Mouse (Mus musculus): Measurements from ENCODE around the gene Csnk1d.
A peak's percentile ranks its signal among the peaks of the same experiment; 100 is the strongest.

Gene Csnk1d

DNA sequence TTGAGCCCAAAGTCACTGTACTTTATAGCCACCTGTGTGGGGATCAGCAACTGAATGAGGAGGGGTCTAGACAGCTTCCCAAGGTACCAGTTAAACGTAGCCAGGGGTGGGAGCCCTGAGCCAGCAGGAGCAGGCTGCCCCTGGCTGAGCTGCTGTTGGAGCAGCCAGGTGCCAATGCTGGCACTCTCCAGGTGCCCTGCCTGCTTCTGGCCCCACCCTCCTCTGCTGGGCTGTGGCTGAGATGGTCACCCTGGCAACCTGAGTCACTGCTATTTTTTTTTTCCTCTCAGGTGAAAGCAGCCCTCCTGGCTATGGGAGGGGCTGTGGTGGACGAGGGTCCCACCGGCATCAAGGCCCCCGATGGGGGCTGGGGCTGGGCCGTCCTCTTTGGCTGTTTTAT lies 36.2 kb downstream of the Csnk1d start:
- no peak for DNase-seq (ENCODE audit: low spot score in 2 of 2)

DNA sequence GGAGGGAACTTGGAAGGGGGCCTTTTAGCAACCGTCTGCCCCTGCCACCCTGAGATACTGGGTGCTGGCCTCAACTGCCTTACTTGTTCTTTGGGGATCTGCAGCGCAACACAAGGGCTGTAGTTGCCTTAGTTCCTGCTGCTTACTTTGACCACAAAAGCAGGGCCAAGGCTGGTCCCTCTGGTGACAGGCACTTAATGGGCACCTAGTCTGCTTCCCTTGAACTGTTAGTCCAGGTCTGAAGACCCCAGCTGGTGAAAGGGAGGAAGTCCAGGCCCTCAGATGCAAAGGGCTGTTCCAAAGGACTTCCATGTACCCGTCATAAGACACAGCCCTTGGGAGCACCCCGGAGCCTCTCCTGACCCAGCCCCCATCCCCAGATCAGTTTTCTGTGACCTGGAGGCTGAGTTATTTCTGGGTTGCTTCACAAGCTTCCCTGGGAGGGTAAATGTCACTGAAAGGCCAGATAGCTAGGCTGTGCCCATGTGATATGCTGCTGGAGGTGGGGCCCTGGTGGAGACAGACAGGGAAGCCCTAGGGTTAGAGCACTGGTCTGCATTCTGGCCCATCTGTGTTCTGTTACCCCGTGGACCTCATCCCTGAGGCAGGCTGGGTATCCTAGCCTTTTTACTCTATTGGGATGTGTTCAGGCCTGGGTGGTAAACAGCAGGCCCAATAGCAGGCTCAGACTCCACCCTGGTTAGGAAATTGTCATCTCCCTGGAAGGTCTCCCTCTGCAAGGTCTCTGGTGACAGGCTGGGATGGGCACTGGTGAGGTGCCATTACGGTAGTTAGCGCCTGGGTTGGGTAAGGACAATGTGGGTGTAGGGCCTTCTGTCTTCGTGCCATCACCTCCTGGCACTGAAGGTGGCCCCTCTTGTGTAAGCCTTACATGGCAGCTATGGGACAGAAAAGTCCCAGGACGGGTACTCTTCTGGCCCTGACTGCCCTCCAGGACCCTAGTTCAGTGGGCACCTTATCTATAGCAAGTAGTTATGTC lies 39.1 kb downstream of the Csnk1d start:
- no peak for DNase-seq (ENCODE audit: low spot score in 2 of 2)

DNA sequence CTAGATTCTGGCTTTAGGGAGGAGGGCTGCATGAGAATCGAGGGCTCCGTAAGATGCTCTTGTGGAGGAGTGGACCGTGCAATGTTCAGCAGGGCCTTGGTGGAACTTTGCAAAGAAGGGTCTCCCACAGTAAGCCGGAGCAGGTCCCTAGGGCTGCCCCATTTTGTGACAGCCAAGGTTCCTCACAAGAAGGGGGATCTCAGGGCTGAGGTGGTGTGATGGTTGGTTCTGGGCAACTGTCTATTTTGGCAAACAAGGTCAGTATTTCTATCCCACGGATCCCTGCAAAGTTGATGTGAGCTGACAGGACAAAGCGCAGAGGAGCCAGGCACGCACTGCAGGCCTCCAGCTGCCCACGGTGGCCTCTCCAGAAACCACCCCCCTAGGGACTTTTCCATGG lies 39.9 kb downstream of the Csnk1d start:
- no peak for DNase-seq (ENCODE audit: low spot score in 2 of 2)

DNA sequence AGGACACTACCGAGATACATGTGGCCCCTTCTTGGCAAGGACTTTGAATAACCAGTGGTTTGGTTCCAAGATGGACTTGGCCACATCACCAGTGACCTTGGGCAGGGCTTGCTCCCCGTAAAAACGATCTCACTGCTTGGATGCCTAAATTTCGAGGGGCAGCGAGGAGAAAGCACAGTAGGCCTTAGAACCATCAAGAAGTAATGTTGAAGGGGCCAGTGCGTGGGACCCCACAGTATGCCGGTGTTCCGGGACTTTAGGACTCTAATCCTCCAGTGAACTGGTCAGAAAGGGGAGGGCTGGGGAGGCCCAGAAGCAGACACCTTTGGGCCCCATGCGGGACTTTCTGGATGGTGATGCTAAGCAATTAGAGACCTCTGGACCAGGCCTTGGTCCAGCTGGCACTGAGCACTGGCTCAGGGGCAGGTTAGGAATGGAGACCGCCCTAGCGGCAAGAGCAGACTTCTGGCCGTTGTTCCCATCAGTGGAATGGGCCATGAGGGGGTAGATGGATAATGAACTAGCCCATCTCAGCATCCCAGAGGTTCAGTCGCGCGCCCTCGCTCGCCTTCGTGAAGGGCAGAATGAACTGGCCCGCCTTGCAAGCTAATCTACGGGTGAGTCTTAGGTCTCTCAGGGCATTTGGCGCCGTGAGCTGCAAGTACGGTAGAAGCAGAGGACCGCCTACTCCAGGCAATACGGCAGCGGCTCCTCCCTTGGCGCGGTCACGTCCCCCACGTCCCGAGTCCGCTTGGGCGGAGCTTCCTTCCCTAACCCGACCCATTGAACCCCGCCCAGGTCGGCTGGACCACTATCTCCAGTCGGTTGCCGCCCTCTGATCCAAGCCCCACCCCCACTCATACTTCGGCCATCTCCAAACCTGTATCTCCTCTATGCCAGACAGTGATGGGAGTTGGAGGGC lies 40.6 kb downstream of the Csnk1d start:
- DNase-seq (ENCODE audit: low spot score in 2 of 2) = peak; percentile 60 to 63

DNA sequence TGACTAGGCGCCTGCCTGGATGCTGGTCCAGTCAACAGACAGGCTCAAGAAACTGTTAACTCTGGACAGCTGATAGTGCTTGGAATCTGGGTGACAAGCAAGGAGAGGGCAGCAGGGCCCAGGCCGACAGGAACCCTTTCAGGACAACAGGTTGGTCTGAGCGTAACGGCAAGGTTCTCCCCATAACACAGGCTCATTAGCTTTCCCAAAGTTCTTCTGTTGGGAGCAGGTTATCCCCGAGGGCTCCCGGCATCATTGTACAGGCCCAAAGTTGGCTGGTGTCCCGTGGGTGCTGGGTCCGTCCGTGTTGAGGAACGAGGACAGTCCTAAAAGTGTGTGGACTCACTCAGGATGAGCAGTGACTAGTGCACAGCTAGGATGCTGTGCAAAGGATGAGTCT lies 41.3 kb downstream of the Csnk1d start:
- DNase-seq (ENCODE audit: low spot score in 2 of 2) = no peak

DNA sequence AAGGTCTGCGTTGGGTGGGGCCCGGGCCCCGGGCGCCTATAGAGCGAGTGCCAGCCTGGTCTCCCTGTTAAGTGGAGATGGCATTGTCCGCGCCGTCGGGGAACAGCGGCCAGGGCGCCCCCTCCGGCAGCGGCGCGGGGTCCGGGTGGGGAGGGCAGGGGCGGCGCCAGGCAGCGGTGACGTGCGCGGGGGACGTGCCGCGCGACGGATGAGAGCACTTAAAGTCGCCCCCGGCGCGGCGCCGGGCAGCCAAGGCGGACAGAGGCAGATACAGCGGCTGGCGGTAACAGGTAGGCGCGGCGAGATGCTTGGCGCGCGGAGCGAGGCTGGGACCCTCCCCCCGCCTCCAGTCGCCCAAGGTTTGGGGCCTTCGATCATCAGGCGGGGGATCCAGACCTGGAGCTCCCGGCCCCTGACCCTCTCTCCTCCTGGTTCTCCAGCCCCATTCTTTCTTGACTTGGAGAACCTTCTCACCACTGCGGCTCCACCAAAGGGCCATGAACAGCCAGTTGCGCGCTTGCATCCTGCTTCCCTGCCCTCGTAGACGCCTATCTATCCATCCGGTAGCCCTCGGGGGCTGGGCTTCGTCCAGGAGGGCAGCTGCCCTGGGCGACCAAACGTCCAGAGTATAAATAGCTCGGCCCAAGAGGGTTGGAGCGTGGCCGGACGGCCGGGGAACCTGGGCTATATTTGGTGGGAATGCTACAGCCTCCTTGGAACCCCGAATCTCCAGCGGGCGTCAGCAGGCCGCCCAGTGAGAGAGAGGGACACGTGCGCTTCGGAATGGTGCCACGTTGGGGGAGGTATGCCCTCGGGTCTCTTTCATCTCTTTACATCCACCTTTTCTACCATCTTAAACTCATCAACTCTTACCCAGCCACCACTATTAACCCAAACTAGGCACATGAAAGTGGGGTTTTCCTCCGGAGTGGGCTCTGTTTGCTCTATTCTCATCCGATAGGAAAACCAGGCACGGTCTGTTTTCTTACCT lies 42.0 kb downstream of the Csnk1d start:
- no peak for DNase-seq (ENCODE audit: low spot score in 2 of 2)

DNA sequence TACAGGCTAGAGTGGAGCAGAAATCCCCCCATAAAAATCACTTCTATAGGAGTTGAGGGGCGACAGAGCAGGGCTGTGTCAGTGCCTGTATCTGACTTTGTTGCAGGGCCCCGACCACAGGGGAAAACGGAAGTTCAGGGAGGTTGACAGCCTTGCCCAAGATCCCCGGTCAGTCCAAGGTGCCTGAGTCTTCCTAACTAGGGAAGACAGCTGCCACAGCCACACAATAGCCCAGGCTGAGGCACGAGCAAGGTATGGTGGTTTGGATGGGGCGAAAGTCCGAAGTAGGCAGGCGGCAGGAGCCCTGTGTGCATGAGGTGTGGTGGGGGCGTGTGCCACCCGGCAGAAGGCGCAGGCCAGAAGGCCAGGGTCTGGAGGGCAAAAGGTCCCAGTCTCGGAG lies 42.8 kb downstream of the Csnk1d start, which contains the start of gene Slc16a3:
TSS of gene Slc16a3 (plus strand) at position 153 of the 400 bp plus-strand sequence.
- no peak for DNase-seq (ENCODE audit: low spot score in 2 of 2)

DNA sequence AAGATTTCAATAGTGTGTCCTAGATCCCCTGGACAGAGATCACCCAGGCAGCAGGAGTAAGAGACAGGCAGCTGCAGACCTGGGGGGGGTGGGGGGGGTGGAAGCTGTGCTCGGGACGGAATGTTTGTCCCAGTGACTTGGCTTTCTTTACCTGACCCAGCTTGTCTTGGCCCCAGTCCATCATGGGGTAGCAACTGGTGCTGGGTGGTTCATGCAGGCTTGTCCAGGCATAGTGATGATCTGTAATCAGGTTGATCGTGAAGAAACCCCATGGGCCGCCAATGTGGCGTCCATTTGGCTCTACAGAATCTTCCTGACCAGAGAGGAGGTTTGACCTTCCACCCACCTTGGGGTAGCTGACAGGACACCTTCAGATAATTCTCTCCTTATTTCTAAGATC lies 45.2 kb downstream of the Csnk1d start:
- no peak for DNase-seq (ENCODE audit: low spot score in 2 of 2)

DNA sequence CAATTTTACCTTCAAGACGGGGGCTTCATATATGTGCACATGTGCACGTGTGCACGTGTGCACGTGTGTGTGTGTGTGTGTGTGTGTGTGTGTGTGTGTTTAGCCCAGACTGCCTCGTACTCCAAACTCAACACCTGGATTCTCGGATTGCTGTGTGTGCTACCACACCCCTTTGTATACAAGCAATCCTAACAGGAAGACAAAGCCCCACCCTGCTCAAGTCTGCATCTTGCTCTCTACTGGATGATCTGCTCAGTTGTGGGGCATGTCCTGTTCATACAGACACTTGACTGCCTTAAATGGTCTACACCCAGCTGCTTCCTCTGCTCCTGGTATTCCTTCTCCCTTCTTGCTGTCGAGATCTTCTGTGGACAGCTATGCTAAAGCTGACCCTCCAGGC lies 45.9 kb downstream of the Csnk1d start:
- DNase-seq (ENCODE audit: low spot score in 2 of 2) = no peak

DNA sequence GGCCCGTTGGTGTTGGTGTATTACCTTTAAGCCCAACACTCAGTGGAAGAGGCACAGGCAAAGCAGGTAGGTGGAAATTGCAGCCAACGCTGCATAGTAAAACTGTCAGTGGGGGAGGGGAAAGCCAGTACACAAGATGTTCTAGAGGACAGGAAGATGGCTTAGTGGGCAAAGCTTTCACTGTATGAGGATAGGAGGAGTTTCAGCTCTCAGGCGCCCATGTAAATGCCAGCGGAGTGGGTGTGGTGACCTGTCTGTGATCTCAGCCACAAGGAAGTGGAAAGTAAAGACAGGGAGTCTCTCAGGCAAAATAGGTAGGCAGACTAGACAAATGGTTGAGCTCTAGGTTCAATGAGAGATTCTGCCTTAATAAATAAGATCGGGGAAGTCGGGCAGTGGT lies 50.2 kb downstream of the Csnk1d start:
- DNase-seq (ENCODE audit: low spot score in 2 of 2) = no peak

DNA sequence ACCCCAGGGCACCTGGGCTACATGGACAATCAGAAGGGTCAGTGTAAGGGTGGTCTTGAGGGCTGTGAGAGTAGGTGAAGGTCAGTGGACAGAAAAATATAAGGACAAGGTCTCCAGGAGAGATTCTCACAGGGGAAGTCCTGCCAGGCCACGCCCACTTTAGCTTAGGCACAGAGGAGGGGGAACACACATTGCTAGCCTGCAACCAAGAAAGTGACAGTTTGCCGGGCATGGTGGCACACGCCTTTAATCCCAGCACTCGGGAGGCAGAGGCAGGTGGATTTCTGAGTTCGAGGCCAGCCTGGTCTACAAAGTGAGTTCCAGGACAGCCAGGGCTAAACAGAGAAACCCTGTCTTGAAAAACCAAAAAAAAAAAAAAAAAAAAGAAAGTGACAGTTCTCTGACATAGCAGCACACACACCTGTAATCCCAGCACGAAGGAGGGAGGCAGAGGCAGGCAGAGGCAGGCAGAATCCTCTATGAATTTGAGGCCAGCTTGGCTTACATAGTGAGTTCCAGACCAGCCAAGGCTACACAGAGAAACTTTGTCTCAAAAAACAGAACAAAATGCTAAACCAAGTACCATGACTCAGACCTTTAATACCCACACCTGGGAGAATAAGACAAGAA lies 51.3 kb downstream of the Csnk1d start:
- no peak for DNase-seq (ENCODE audit: low spot score in 2 of 2)

DNA sequence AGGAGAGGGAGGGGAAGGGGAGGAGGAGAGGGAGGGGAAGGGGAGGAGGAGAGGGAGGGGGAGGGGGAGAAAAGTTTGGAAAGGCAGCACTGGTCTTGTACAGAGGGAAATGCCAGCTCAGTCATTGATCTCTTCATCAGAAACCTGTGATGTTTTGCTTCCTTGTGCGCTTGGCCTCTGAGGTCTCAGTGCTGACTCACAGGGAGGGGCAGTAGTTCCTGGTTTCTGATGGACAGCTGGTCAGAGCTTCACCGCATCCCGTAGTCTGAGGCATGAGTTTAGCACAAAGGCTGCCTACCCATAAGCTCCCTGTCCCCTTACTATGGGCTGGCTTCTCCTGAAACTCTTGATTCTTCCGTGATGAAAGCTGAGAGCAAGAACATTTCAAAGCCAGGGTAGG lies 52.3 kb downstream of the Csnk1d start:
- DNase-seq (ENCODE audit: low spot score in 2 of 2) = no peak

DNA sequence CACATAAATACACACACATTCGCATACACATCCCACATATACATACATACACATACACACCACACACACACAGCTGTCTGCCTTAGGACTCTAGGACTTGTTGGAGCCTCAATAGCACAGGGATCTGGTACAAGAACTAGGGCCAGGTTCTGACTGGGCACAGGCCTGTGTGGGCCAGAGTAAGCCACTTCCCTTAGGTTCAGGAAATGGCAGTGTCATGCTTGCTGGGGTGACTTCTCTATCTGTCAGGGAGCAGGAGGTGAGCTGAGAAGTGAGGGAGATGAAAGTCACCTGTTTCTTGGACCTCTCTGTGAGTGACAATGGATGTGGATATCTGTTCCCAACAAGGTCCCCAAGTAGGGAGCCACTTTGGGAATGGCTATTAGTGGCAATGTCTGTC lies 53.2 kb downstream of the Csnk1d start:
- DNase-seq (ENCODE audit: low spot score in 2 of 2) = no peak

DNA sequence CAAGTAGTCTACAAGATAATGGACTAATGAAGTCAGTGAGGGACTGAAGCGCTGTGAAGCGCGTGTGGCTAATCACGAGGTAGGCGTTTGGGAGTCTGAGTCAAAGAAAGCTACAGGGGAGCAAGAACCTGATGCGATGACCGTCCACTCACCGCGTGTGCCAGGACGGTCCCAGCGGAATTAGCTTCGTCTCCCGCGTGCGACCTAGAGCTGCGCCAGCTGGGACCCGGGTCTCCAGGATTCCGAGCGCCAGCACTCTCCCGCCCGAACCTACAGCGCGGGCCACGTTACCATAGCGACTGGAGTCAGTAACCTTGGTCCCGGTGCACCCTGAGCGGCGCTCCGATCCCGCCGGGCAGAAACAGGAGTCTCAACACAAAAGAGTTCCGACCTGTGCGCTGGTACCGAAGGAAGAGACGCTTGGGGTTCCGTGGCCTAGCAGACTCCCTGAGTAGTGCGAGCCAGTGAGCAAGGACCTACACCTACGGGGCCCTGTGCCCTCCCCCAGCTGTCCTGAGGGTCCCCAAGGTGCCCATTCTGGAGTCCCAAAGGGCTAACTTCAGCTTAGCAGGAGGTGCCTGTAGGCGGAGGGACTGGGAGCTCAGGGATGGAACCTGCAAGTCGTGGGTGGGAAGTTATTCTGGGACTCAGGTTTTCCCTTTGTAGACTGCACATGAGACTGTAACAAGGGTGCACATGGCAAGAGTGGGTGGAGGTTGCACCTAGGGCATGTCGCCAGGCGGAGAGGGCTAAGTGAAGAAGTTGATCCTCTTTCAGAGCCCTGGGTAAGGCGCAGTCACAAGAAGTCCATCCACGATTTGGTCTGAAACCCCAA lies 58.3 kb downstream of the Csnk1d start, which contains the start of gene Ccdc57:
TSS of gene Ccdc57 (minus strand) at position 309 of the 835 bp plus-strand sequence.
- DNase-seq (ENCODE audit: low spot score in 2 of 2) = peak; percentile 86 to 87

DNA sequence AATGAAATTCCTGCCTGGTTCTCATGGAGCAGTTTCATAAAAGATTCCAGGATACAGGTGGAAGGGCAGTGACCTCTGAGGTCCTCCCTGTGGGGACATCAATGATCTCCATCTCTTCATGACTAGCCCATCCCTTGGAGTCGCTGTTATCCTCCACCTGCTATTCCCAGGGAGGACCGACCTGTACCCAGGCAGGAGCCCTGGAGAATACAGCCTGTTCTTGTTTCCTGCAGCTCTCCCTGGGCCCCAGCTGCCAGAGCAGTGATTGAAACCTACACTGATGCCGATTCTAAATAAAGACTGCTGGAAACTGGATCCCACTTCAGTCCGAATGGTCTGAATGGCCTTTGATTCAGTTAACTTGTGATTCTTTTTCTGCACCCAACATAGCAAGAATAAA lies 59.7 kb downstream of the Csnk1d start:
- no peak for DNase-seq (ENCODE audit: low spot score in 2 of 2)

DNA sequence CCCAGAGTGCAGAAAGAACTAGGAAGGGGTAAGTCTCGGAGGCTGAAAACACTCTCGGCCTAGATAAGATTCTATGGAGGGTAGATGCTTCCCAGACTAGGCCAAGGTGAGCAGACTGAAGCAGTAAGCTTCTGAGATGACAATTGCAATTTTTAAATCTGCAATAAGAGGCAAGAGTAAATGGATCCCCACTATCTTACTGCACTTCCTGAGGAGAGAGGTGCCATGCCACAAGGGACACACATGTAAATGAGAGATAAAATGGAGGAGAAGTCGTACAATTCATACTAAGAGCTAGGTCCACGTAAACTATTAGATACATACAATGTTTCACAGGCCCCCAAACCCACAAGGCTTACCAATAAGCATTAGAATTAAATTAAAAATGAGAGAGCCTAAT lies 62.7 kb downstream of the Csnk1d start:
- DNase-seq (ENCODE audit: low spot score in 2 of 2) = no peak

DNA sequence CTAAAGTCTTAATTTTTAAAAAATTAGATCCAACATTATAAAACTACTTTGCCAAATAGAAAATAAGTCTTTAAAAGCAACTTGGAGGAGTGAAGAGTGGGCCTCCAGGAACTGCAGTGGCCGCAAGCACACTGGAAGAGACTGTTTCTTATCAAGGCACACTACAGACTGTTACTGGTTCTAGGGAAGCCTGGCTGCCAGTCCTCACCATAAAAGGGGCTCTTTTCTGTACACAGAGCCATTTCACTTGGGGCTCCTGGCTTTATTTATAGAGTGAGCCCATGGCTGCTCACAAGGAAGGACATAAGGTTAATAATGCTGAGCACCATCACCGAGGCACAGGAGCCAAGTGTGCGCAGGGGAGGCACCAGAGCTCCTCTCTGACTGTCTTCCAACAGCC lies 68.6 kb downstream of the Csnk1d start:
- DNase-seq (ENCODE audit: low spot score in 2 of 2) = no peak

DNA sequence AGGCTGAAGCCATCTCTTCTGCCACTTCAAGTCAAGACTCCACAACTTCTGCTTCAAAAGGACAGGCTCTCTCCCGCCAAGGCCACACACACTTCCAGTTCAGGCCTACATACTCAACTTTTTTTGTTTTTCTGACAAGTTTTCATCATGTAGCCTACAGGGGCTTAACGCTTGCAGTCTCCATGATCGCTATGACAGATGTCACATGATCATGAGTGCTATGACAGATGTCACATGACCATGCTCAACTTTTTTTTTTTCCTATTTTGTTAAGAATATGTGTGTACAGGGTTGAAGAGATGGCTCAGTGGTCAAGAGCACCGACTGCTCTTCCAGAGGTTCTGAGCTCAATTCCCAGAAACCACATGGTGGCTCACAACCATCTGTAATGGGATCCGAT lies 73.4 kb downstream of the Csnk1d start:
- DNase-seq (ENCODE audit: low spot score in 2 of 2) = no peak

DNA sequence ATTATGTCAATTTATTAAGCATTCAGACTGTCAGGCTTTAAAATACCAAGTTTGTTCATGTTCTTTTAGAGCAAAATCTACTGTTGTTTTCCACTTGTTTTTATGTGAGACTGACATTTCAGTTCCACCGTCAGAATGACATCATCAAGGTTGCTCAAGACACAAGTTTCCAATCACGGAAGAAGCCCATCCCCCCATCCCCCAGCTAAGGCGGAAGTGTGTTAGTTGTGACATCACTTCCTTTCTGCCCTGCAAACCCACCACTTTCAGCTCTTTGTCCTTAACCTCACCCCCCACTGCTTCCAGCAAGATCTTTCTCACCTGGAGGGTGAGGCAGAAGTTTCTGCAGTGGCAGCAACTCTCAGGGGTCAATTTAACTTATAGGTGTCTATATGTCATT lies 74.7 kb downstream of the Csnk1d start:
- DNase-seq (ENCODE audit: low spot score in 2 of 2) = no peak

DNA sequence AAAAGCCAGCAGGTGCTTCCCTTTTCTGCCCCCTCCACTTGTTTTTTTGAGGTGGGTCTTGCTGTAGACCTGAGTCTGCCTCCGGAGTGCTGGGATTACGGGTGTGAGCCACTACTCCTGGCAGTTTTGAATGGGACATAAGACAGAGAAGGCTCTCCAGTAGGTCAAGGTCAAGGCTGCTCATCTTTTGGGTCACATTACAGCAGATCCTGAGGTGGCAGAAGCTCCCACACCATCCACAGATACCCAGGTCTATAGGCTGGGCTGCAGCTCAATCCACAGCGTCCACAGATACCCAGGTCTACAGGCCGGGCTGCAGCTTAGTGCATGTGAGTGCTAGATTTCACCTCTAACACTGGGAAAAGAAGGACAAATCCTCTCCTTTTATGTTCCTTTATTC lies 77.3 kb downstream of the Csnk1d start:
- DNase-seq (ENCODE audit: low spot score in 2 of 2) = no peak

Data from frontal cortex, postnatal 14 days (tissue).